Mouse (Mus musculus): Measurements from ENCODE around the gene Snx9. TPM values are rescaled to one million over a fixed set of nuclear protein-coding genes. Genes with fewer than 3 reads are reported as not detected.

The Snx9 gene
- total and polyA plus RNA-seq, 3 experiments = 26.7 to 55.5 (median 46.7) TPM

DNA sequence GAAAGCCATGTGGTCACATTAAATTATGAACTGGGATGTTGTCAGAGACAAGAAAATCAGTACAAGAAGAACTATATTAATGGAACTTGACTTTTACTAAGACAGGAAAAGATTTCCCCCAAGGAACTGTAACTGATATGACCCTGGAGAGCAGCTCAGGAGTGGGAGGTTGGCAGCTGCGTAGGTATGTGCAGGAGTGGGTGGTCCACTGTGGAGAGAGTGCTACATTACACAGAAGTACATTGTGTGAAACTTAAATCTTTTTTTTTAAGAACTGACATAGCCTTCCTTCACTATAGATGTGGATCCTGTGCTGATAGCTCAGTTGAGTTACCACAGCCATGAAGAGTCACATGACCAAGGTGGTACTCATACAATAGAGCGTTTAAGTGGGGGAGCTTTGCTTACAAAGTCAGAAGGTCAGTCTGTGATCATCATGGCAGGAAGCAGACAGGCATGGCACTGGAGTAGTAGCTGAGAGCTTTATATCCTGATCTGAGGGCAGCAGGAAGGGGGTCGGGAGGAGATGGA is 6.3 kb upstream of the Snx9 start:
- TF ChIP-seq TAL1 (conservative IDR thresholded peaks at IDR 0.05; ENCODE audit: low read depth, low read length) (no peak), CTCF (IDR thresholded peaks at IDR 0.05; ENCODE audit: low read depth, low read length) (no peak), POLR2AphosphoS5 (IDR thresholded peaks at IDR 0.05; ENCODE audit: insufficient replicate concordance, low read depth, low read length) (no peak), GATA2 (IDR thresholded peaks at IDR 0.05; ENCODE audit: borderline replicate concordance, low read depth, low read length) (no peak), GATA1 (IDR thresholded peaks at IDR 0.05; ENCODE audit: borderline replicate concordance, low read length) (no peak)
- Histone ChIP-seq H3K4me3 (ENCODE audit: low read depth, low read length) (no peak overlapping the region), H3K9me3 (replicated peaks) (peaks cover 2% of the 10 kb centered on the region; the same call in 1 of the 2 replicates), H3K4me1 (ENCODE audit: insufficient read depth, low read depth, low read length) (peaks cover 43% of the 10 kb centered on the region), H3K27me3 (ENCODE audit: insufficient read depth, low read length) (no peaks in the 10 kb centered on the region), H3K36me3 (replicated peaks) (peaks cover 6% of the 10 kb centered on the region)
- ATAC-seq (ENCODE audit: extremely low read depth, insufficient number of reproducible peaks, low FRiP score, poor library complexity, severe bottlenecking) (no peak), DNase-seq (ENCODE audit: low spot score) (no peak)

DNA sequence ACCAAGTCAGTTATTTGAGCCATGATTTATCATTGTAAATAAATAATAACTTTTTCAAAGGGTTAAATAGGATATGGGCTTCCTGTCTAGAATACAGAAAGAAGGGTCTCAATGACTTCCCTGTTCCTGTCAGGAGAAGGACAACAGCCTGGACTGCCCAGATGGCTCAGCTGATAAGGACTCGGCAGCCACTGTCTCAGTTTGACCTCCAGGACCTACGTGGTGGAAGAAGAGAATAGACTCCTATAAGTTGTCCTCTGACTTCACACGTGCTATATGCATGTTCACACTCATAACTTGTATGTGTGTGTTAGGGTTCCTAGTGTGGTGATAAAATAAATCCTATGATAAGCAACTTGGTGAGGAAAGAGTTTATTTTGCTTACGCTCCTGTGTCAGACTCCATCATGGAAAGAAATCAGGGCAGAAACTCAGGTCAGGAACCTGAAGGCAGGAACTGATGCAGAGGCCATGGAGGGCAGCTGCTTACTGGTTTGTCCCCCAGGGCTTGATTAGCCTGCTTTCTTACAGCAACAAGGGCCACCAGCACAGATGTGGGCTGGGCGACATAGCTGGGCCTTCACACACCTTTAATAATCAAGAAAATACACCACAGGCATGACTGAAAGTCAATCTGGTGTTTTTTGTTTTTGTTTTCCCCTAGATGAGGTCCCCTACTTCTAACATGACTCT is 1.4 kb upstream of the Snx9 start:
- no peaks in the 10 kb centered on the region for H3K27me3 ChIP-seq (ENCODE audit: insufficient read depth, low read length)
- H3K9me3 ChIP-seq (replicated peaks) = no peaks in the 10 kb centered on the region
- peaks cover 10% of the 10 kb centered on the region for H3K36me3 ChIP-seq (replicated peaks)
- no peak for DNase-seq (ENCODE audit: low spot score)
- ATAC-seq (ENCODE audit: extremely low read depth, insufficient number of reproducible peaks, low FRiP score, poor library complexity, severe bottlenecking) = no peak
- H3K4me1 ChIP-seq (ENCODE audit: insufficient read depth, low read depth, low read length) = peaks cover 30% of the 10 kb centered on the region
- TF ChIP-seq GATA2 (IDR thresholded peaks at IDR 0.05; ENCODE audit: borderline replicate concordance, low read depth, low read length) (no peak), TAL1 (conservative IDR thresholded peaks at IDR 0.05; ENCODE audit: low read depth, low read length) (0 out of 2 replicates have a peak, but pooled peaks have one; percentile 12)
- H3K4me3 ChIP-seq (ENCODE audit: low read depth, low read length) = peak overlapping the region; percentile 15; the same call in 1 of the 2 replicates

DNA sequence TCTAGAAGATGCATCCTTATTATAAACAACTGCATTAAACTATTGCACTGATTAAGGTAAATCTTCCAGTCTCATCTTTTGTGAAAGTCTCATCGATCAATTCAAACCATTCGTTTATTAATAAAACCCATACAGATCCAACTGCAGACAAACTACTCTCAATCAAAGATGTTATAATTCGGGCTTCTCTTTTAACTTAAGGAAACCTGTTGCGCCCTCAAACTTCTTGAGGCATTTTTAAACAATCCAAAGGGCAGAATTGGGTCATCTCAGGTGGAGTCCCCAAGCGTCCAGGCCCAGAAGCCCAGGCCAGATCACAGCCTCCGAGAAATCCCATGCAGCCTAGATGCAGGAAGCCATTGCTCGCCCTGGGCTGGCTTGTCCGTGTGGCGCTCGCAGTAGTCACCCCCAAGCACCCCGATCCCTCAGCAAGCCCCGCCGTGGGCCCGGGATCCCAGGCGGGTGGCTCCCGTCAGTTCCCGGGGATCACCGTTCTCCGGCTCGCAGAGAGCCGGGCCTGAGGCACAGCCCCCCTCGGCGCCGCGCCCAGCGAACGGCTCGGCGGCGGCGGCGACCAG is 490 bp upstream of the Snx9 start:
- peak; percentile 43; the same call in 1 of the 2 replicates for ATAC-seq (ENCODE audit: extremely low read depth, insufficient number of reproducible peaks, low FRiP score, poor library complexity, severe bottlenecking)
- peak; percentile 40 for DNase-seq (ENCODE audit: low spot score)
- H3K4me1 ChIP-seq (ENCODE audit: insufficient read depth, low read depth, low read length) = peaks cover 34% of the 10 kb centered on the region
- H3K4me3 ChIP-seq (ENCODE audit: low read depth, low read length) = peak overlapping the region; percentile 86
- TF ChIP-seq CTCF (IDR thresholded peaks at IDR 0.05; ENCODE audit: low read depth, low read length) (no peak), GATA1 (IDR thresholded peaks at IDR 0.05; ENCODE audit: borderline replicate concordance, low read length) (no peak), GATA2 (IDR thresholded peaks at IDR 0.05; ENCODE audit: borderline replicate concordance, low read depth, low read length) (no peak), POLR2AphosphoS5 (IDR thresholded peaks at IDR 0.05; ENCODE audit: insufficient replicate concordance, low read depth, low read length) (no peak), TAL1 (conservative IDR thresholded peaks at IDR 0.05; ENCODE audit: low read depth, low read length) (no peak)
- no peaks in the 10 kb centered on the region for H3K9me3 ChIP-seq (replicated peaks)
- no peaks in the 10 kb centered on the region for H3K27me3 ChIP-seq (ENCODE audit: insufficient read depth, low read length)
- H3K36me3 ChIP-seq (replicated peaks) = peaks cover 14% of the 10 kb centered on the region

DNA sequence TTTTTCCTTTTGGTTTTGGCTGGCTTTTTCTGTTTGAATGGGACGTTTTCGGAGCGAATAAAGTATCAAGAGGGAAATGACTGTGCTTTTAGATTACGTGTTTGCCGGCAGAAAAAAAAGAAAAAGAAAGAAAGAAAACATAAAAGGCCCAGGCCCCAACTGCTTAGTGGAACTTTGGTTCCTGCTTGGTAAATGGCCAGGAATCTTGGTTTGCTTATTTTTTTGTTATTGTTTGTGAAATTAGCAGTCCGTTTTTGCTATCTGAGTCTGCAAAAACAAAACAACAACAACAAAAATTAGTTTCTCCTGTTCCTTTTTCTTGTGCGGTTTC is 779 bp downstream of the Snx9 start:
- H3K36me3 ChIP-seq (replicated peaks) = peaks cover 21% of the 10 kb centered on the region
- ATAC-seq (ENCODE audit: extremely low read depth, insufficient number of reproducible peaks, low FRiP score, poor library complexity, severe bottlenecking) (no peak), DNase-seq (ENCODE audit: low spot score) (no peak)
- H3K27me3 ChIP-seq (ENCODE audit: insufficient read depth, low read length) = no peaks in the 10 kb centered on the region
- H3K4me3 ChIP-seq (ENCODE audit: low read depth, low read length) = peak overlapping the region; percentile 86
- H3K4me1 ChIP-seq (ENCODE audit: insufficient read depth, low read depth, low read length) = peaks cover 34% of the 10 kb centered on the region
- no peak for TF ChIP-seq CTCF (IDR thresholded peaks at IDR 0.05; ENCODE audit: low read depth, low read length)
- TF ChIP-seq GATA1 (IDR thresholded peaks at IDR 0.05; ENCODE audit: borderline replicate concordance, low read length) = no peak
- TF ChIP-seq TAL1 (conservative IDR thresholded peaks at IDR 0.05; ENCODE audit: low read depth, low read length) = no peak
- no peak for TF ChIP-seq POLR2AphosphoS5 (IDR thresholded peaks at IDR 0.05; ENCODE audit: insufficient replicate concordance, low read depth, low read length)
- TF ChIP-seq GATA2 (IDR thresholded peaks at IDR 0.05; ENCODE audit: borderline replicate concordance, low read depth, low read length) = no peak
- H3K9me3 ChIP-seq (replicated peaks) = no peaks in the 10 kb centered on the region

DNA sequence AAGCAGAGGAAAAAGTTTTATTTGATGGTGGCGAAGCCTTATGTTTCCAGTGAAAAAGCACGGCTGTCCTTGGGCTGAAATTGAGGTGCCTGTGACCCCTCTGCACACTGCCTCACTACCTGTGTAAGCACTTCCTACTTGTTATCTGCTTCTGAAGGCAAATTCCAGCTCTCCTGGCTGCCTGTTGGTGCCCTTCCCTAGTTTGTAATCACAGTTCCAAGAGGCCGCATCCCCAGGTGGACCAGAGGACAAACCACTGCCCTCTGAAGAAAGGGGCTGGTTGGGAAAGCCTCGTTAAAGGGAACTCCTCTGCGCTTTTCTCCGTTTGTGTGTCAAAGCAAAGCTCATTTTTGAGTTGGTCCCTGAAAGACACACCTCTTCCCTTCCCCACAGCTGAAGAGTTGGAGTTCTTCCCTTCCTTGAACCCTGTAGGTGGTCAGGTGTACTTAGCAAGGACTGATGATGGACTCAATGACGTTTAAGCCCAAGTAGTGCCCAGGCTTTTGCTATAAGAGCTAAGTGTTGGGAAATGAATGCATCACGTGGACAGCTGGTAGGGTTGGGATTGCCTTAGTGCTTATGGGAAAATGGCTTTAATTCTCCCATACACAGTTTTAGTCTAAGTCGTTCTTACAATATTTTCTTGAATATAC is 2.0 kb downstream of the Snx9 start:
- Histone ChIP-seq H3K9me3 (replicated peaks) (no peaks in the 10 kb centered on the region), H3K36me3 (replicated peaks) (peaks cover 21% of the 10 kb centered on the region), H3K4me1 (ENCODE audit: insufficient read depth, low read depth, low read length) (peaks cover 30% of the 10 kb centered on the region), H3K4me3 (ENCODE audit: low read depth, low read length) (no peak overlapping the region), H3K27me3 (ENCODE audit: insufficient read depth, low read length) (no peaks in the 10 kb centered on the region)
- no peak for ATAC-seq (ENCODE audit: extremely low read depth, insufficient number of reproducible peaks, low FRiP score, poor library complexity, severe bottlenecking)
- DNase-seq (ENCODE audit: low spot score) = no peak
- no peak for TF ChIP-seq GATA2 (IDR thresholded peaks at IDR 0.05; ENCODE audit: borderline replicate concordance, low read depth, low read length)
- TF ChIP-seq GATA1 (IDR thresholded peaks at IDR 0.05; ENCODE audit: borderline replicate concordance, low read length) = no peak
- TF ChIP-seq CTCF (IDR thresholded peaks at IDR 0.05; ENCODE audit: low read depth, low read length) = no peak
- no peak for TF ChIP-seq POLR2AphosphoS5 (IDR thresholded peaks at IDR 0.05; ENCODE audit: insufficient replicate concordance, low read depth, low read length)
- TF ChIP-seq TAL1 (conservative IDR thresholded peaks at IDR 0.05; ENCODE audit: low read depth, low read length) = no peak

DNA sequence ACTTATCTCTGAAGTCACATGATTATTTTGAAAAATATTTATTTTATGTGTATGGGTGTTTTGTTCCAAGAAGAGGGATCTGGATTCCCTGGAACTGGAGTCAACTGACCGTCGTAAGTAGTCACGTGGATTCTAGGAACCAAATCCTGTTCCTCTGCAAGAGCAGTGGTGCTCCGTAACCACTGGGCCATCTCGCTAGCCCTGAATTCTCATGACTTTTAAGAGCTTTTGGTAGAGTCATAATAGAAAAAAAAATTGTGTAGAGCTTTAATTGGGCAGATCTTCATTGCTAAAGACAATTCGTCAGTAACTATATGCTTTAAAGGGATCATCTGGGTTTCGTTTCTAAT is 2.5 kb downstream of the Snx9 start:
- DNase-seq (ENCODE audit: low spot score) = no peak
- Histone ChIP-seq H3K36me3 (replicated peaks) (peaks cover 21% of the 10 kb centered on the region), H3K4me1 (ENCODE audit: insufficient read depth, low read depth, low read length) (peaks cover 30% of the 10 kb centered on the region), H3K27me3 (ENCODE audit: insufficient read depth, low read length) (no peaks in the 10 kb centered on the region), H3K9me3 (replicated peaks) (no peaks in the 10 kb centered on the region), H3K4me3 (ENCODE audit: low read depth, low read length) (no peak overlapping the region)
- no peak for ATAC-seq (ENCODE audit: extremely low read depth, insufficient number of reproducible peaks, low FRiP score, poor library complexity, severe bottlenecking)
- TF ChIP-seq CTCF (IDR thresholded peaks at IDR 0.05; ENCODE audit: low read depth, low read length) (no peak), TAL1 (conservative IDR thresholded peaks at IDR 0.05; ENCODE audit: low read depth, low read length) (no peak), GATA1 (IDR thresholded peaks at IDR 0.05; ENCODE audit: borderline replicate concordance, low read length) (no peak), POLR2AphosphoS5 (IDR thresholded peaks at IDR 0.05; ENCODE audit: insufficient replicate concordance, low read depth, low read length) (no peak), GATA2 (IDR thresholded peaks at IDR 0.05; ENCODE audit: borderline replicate concordance, low read depth, low read length) (no peak)

Data from G1E (cell line).